Mouse (Mus musculus): ENCODE measurements around the gene U2surp. TPM values are rescaled to one million over a fixed set of nuclear protein-coding genes. Genes with fewer than 3 reads are reported as not detected.

The U2surp gene
- polyA plus RNA-seq, 1 experiment from 2014 or later, result 162 TPM

DNA sequence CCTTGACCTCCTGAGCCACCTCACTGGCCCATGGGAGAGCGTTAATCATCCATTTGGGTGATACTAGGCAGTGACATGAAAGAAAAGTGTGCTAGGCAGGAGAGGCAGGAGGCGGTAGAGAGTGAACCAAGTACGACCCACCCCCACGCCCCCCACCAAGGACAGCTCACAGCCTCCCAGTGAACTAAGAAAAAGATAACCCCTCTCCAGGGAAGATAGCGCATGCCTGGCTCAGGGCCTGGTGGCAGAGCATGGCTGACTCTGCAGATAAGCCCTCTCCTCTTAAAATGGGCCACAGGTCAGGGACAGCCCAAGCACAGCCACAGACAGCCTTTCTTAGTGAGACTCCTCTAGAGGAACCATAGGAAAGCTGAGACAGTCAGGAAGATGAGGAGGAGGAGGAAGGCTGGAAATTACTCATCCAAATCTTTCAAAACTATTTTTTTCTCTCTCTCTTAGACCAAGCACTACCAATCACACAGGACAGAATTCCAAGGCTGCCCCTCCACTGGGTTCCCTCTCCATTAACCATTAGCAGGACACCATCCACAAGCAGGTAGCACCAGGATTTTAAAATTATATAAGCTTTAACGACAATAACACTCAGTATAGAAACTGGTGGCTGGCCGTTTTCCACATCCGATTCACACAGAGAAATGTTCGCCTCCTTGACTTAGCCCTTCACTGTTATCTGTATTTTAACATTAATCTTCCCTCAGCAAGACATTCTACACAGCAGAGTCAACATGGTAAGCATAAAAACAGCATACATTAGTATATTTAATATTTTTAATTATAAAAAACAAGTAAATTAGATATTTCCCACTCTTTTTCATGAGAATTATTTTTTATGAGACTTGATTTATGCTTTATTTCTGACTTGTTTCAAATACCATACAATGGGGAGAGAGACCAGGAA, 39.3 kb upstream of the U2surp start:
- ATAC-seq (replicated peaks), result no peak
- Histone ChIP-seq H3K4me1 (no peaks in the 10 kb centered on the region), H3K9me3 (no peaks in the 10 kb centered on the region), H3K9ac (replicated peaks) (no peak overlapping the region), H3K4me2 (replicated peaks) (no peak overlapping the region), H3K27ac (replicated peaks) (no peak overlapping the region), H3K4me3 (no peak overlapping the region), H3K36me3 (no peaks in the 10 kb centered on the region), H3K27me3 (no peaks in the 10 kb centered on the region)
- 77% methylated on average over 9 of the region's 9 CpGs for WGBS

DNA sequence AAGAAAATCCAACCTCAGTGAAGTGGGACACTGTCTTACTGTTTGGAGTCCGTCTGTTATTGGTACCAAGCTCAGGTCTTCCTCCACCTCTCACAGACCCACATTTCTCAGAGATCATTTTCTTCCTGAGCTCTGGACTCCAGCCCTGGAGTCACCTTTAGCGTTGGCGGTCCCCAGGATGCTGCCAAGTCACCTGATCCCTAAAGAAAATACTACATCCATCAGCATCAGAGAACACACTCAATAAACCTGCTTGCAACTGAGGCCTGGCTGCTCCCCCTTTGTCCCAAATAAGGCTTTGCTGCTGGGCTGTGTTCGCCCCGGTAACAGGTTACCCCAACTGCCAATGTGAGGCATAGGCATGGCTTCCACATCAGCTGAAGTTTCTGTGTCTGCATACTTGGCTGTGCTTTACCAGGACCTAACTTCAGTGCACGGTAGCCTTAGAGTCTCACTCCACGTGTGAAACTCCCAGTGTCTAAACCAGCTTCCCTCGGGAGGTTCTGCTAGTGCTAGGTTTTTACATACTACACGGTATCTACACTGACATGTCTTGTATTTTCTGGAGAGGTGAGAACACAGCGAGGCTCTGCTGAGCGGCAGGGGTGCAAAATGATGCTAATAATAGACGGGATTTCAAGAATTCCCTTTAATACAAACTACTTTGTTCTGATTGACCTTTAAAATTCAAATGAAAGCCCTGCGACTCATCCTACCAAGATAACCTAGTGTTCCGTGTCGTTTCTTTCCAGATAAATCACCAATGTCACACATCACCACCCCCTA, 38.0 kb upstream of the U2surp start:
- Histone ChIP-seq H3K4me2 (replicated peaks) (no peak overlapping the region), H3K36me3 (no peaks in the 10 kb centered on the region), H3K4me3 (no peak overlapping the region), H3K27ac (replicated peaks) (no peak overlapping the region), H3K9me3 (no peaks in the 10 kb centered on the region), H3K4me1 (no peaks in the 10 kb centered on the region), H3K9ac (replicated peaks) (no peak overlapping the region), H3K27me3 (no peaks in the 10 kb centered on the region)
- WGBS, result 79% methylated on average over 15 of the region's 15 CpGs
- ATAC-seq (replicated peaks), result no peak

DNA sequence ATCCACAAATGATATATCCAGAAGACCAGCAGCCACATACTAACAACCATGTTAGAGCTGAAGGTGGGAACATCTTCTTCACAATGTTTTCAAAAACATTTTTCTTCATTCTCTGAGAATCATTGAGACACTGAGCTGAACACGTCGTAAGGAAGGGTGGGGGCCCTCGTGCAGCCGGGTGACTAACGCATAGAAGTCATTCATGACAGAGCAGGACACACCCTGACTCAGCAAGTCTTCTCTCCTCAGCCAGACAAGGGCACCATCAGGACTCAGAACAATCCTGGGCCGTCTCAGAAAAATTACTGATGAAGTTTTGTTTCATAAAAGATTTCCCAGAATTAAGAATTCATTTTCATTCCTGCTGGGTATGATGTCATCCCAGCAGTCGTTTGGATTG, 34.9 kb upstream of the U2surp start:
- no peak overlapping the region for H3K27ac ChIP-seq (replicated peaks)
- no peak overlapping the region for H3K9ac ChIP-seq (replicated peaks)
- no peak overlapping the region for H3K4me2 ChIP-seq (replicated peaks)
- 61% methylated on average over 7 of the region's 7 CpGs for WGBS
- no peaks in the 10 kb centered on the region for H3K9me3 ChIP-seq
- H3K36me3 ChIP-seq, result no peaks in the 10 kb centered on the region
- no peaks in the 10 kb centered on the region for H3K4me1 ChIP-seq
- H3K4me3 ChIP-seq, result no peak overlapping the region
- no peaks in the 10 kb centered on the region for H3K27me3 ChIP-seq
- no peak for ATAC-seq (replicated peaks)

DNA sequence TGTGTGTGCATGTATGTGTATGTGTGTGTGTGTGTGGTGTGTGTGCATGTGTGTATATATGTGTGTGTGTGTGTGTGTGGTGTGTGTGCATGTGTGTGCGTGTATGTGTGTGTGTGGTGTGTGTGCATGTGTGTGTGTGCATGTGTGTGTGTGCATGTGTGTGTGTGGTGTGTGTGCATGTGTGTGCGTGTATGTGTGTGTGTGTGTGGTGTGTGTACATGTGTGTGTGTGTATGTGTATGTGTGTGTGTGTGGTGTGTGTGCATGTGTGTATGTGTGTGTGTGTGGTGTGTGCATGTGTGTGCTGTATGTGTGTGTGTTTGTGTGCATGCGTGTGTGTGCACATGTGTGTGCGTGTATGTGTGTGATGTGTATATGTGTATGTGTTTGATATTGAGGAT, 32.8 kb upstream of the U2surp start:
- H3K9me3 ChIP-seq, result no peaks in the 10 kb centered on the region
- no peak for ATAC-seq (replicated peaks)
- H3K9ac ChIP-seq (replicated peaks), result no peak overlapping the region
- H3K4me1 ChIP-seq, result no peaks in the 10 kb centered on the region
- no peaks in the 10 kb centered on the region for H3K27me3 ChIP-seq
- WGBS, result 95% methylated on average over 4 of the region's 4 CpGs
- H3K4me3 ChIP-seq, result no peak overlapping the region
- H3K36me3 ChIP-seq, result no peaks in the 10 kb centered on the region
- H3K27ac ChIP-seq (replicated peaks), result no peak overlapping the region
- no peak overlapping the region for H3K4me2 ChIP-seq (replicated peaks)

DNA sequence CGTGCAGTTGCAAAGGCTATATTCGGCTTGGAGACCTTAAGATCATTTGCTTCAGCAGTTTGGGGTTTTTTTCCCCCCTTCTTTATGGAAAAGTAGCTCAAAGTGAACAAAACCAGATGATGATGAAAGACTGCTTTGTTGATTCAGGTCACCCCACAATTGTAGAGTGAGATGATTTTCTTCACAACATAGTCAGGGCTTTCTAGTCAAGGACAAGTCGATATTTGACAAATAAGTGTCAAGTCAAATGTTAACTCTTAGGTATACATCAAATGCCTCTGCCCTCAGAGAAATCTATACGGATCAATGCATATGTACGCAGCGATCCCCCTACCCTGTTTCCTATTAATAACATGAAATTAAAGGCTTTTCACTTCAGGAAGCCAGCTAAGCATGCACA, 30.7 kb upstream of the U2surp start:
- no peaks in the 10 kb centered on the region for H3K4me1 ChIP-seq
- no peak overlapping the region for H3K9ac ChIP-seq (replicated peaks)
- ATAC-seq (replicated peaks), result no peak
- H3K4me3 ChIP-seq, result no peak overlapping the region
- WGBS, result 77% methylated on average over 6 of the region's 6 CpGs
- no peaks in the 10 kb centered on the region for H3K9me3 ChIP-seq
- H3K36me3 ChIP-seq, result no peaks in the 10 kb centered on the region
- no peak overlapping the region for H3K27ac ChIP-seq (replicated peaks)
- H3K4me2 ChIP-seq (replicated peaks), result no peak overlapping the region
- H3K27me3 ChIP-seq, result no peaks in the 10 kb centered on the region

DNA sequence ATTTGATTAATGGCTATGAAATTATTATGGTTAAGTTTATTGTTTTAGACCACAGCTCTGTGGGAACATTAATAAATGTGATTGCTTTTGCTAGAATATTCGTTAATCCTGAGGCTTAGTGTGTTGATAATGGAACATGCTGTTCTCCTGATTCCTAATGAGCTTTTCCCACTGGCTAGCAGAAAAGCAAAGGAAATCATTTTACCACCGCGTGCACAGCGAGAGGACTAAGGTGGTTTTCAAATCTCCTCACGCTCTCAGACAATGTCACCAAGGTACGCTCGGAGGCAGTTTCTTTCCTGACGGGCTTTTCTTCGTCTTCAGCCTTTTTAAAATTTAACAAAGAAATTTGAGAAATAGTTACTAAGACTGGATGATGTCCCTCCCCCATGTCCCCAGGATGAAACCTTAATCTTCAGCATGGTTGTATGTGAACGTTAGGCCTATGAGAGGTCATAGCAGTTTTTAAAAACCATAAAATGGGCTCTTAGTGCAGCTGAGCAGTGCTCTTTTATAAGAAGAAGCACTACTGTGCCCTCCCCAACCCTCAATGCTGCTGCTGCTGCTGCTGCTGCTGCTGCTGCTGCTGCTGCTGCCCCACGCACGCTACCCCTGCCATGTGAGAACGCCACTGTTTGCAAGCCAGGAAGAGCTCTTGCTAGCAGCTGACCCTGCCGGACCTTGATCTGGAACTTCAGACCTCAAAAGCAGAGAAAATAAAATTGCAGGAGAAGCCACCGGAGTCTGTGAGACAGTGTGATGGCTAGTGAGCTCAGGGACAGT, 30.0 kb upstream of the U2surp start:
- Histone ChIP-seq H3K36me3 (no peaks in the 10 kb centered on the region), H3K4me3 (no peak overlapping the region), H3K27me3 (no peaks in the 10 kb centered on the region), H3K9me3 (no peaks in the 10 kb centered on the region), H3K4me2 (replicated peaks) (no peak overlapping the region), H3K27ac (replicated peaks) (no peak overlapping the region), H3K9ac (replicated peaks) (no peak overlapping the region), H3K4me1 (no peaks in the 10 kb centered on the region)
- ATAC-seq (replicated peaks), result no peak
- WGBS, result 32% methylated on average over 15 of the region's 15 CpGs

DNA sequence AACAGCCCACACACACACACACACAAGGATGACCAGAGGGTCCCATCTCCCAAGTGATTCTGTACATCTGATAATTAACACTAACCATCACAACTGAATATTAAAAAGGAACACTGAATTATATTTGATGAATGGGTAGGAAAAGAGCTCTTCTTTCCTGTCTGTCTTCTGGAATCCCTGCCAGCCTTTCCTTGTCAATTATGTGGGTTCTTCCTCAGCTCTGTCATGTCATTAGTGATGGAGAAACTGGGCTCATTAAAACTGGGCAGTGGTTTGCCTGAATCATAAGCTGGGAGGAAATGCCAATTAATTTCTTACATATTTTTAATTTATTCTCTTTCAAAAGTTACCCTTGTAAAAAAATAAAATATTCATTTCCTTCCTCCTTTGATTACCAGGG, 29.4 kb upstream of the U2surp start:
- no peak for ATAC-seq (replicated peaks)
- H3K4me3 ChIP-seq, result no peak overlapping the region
- H3K4me1 ChIP-seq, result no peaks in the 10 kb centered on the region
- H3K9me3 ChIP-seq, result no peaks in the 10 kb centered on the region
- no peaks in the 10 kb centered on the region for H3K27me3 ChIP-seq
- no peak overlapping the region for H3K27ac ChIP-seq (replicated peaks)
- no peaks in the 10 kb centered on the region for H3K36me3 ChIP-seq
- H3K9ac ChIP-seq (replicated peaks), result no peak overlapping the region
- no peak overlapping the region for H3K4me2 ChIP-seq (replicated peaks)

DNA sequence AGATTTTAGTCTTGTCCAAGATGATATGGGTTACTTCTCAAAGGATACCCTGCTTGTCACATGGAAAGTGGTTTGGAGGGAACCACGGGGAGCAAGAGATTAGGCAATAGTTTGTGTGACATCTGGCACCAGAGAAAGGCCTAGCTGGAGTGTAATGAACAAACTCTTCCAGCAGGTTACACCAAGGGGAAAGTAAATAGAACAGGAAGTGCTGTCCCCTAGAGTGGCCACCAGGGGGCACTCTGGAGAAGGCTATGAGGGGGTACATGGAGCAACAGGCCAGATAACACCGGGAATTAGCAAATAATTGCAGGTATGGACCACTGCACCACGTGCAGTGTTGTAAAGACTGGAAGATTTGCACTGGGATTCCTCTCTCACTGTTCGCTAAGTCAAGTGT, 28.7 kb upstream of the U2surp start:
- Histone ChIP-seq H3K4me3 (no peak overlapping the region), H3K4me2 (replicated peaks) (no peak overlapping the region), H3K27ac (replicated peaks) (no peak overlapping the region), H3K9ac (replicated peaks) (no peak overlapping the region), H3K9me3 (no peaks in the 10 kb centered on the region), H3K27me3 (no peaks in the 10 kb centered on the region), H3K36me3 (no peaks in the 10 kb centered on the region), H3K4me1 (no peaks in the 10 kb centered on the region)
- ATAC-seq (replicated peaks), result no peak
- WGBS, result 61% methylated on average over 4 of the region's 4 CpGs

DNA sequence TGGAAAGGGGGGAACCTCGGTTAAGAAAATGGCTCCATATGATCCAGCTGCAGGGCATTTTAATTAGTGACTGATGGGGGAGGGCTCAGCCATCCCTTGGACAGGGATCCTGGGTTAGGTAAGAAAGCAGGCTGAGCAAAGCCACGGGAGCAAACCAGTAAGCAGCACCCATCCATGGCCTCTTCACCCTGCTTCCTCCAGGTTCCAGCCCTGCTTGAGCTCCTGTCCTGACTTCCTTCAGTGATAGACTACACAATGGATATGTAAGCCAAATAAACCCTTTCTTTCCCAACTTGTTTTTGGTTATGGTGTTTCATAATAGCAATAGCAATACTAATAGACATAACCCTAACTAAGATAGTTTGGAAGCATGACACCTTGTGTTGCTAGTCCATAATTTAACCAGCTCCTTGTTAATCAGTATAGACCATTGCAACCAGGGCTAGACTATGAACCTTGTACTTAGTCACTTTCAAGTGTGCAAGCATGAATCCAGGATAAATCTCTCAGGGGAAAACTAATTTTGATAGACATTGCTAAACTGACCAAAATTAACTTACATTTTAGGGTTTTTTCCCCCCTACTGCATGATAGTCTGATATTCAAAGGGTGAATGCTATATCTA, 27.5 kb upstream of the U2surp start:
- Histone ChIP-seq H3K27ac (replicated peaks) (no peak overlapping the region), H3K9me3 (no peaks in the 10 kb centered on the region), H3K27me3 (no peaks in the 10 kb centered on the region), H3K9ac (replicated peaks) (no peak overlapping the region), H3K4me2 (replicated peaks) (no peak overlapping the region), H3K4me3 (no peak overlapping the region), H3K4me1 (no peaks in the 10 kb centered on the region), H3K36me3 (no peaks in the 10 kb centered on the region)
- WGBS, result 82% methylated on average over 2 of the region's 2 CpGs
- no peak for ATAC-seq (replicated peaks)

DNA sequence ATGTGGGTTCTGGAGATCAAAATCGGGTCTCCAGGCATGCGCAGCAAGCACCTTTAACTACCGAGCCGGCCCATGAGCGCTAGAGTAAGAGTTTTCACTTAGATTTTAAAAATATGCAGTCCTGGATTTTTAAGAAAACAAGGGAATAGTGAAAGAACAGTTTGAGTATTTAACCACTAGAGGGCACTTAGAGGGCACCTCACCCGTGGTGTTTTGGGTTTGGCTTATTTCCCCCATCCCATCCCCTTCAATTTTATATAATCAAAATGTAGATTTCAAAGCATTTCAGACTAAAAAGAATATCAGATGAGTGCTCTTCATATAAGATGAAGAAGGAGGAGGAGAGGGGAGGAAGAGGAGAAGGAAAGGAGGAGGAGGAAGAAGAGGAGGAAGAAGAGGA, 22.0 kb upstream of the U2surp start:
- Histone ChIP-seq H3K4me2 (replicated peaks) (no peak overlapping the region), H3K27ac (replicated peaks) (no peak overlapping the region), H3K27me3 (no peaks in the 10 kb centered on the region), H3K4me1 (no peaks in the 10 kb centered on the region), H3K9me3 (no peaks in the 10 kb centered on the region), H3K4me3 (no peak overlapping the region), H3K9ac (replicated peaks) (no peak overlapping the region), H3K36me3 (no peaks in the 10 kb centered on the region)
- WGBS, result 49% methylated on average over 6 of the region's 6 CpGs
- no peak for ATAC-seq (replicated peaks)

DNA sequence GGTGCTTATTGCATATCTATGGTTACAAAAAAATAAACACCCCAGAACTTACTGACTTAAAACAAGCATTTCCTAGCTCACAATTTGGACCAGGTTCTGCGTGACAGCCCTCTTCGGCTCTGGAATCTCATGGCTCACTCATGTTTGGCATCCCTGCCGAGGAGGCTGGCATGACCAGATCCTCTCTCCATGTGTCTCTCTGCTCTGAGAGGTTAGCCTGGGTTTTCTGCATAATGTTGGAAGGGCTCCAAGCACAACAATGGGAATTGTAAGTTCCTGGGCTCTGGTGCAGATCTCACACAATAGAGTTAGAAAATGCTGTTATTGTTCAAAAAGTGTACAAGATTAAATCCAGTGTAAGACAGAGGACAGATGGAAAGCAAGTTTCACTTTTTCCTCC, 19.3 kb upstream of the U2surp start:
- no peak for ATAC-seq (replicated peaks)
- H3K4me1 ChIP-seq, result no peaks in the 10 kb centered on the region
- H3K9ac ChIP-seq (replicated peaks), result no peak overlapping the region
- no peaks in the 10 kb centered on the region for H3K36me3 ChIP-seq
- H3K4me3 ChIP-seq, result no peak overlapping the region
- no peaks in the 10 kb centered on the region for H3K9me3 ChIP-seq
- H3K4me2 ChIP-seq (replicated peaks), result no peak overlapping the region
- WGBS, result 46% methylated on average over 3 of the region's 3 CpGs
- no peaks in the 10 kb centered on the region for H3K27me3 ChIP-seq
- no peak overlapping the region for H3K27ac ChIP-seq (replicated peaks)

DNA sequence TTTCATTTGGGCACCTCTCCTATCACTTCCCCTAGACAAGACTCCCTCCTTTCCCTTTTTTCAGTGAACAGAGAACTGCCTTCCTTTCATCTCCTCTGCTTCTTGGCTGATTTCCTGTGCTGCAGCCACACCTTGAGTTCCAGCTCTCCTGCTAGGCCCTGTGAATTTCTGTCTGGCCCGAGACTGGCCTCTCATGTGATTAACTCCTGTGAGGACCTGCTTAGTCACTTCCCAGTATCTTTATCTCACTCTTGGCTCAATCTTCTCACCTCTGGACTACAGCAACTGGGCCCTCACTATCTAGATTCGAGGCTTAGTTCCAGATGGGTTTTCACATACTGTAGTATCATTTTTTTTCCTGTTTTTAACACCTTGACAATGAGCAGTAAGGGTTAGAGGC, 15.9 kb upstream of the U2surp start:
- no peak for ATAC-seq (replicated peaks)
- Histone ChIP-seq H3K27ac (replicated peaks) (no peak overlapping the region), H3K9ac (replicated peaks) (no peak overlapping the region), H3K4me3 (no peak overlapping the region), H3K36me3 (no peaks in the 10 kb centered on the region), H3K27me3 (no peaks in the 10 kb centered on the region), H3K4me2 (replicated peaks) (no peak overlapping the region), H3K9me3 (no peaks in the 10 kb centered on the region), H3K4me1 (no peaks in the 10 kb centered on the region)
- WGBS, result 66% methylated on average over 2 of the region's 2 CpGs

Measured in forebrain, embryonic 15.5 days (tissue).